Mouse (Mus musculus) urinary bladder, postnatal 10 days (tissue): Measurements from ENCODE around the gene Fam209.

Experiments
- DNase-seq: peaks from one replicate; pipeline ENCODE4 v3.0.0; 2022; ENCODE audit warnings: low spot score

The Fam209 gene

GRCm38 (mm10) chr2:172472318-172472717, at the start of gene Fam209:
Gene Fam209, plus strand, starts transcription at chr2:172472520.
- DNase-seq = no peak

DNA sequence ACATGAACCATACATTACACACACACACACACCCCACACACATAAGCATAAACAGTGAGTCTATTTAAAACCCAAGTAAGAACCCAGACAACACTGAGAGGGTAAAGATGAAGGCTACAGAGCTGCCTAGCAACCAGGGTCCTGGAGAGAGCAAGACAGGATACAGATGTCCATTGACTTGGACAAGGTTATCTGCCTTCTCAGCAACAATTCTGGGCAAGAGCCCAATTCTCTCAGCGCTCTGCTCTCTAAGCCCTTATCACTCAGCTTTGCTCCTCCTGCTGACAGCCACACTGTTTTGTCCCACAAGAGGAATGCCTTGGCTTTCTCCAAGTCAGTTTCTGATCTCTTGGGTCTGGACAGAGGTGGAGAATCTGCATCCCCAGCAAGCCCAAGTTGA, 41.7 kb upstream of the Fam209 start:
- no peak for DNase-seq

DNA sequence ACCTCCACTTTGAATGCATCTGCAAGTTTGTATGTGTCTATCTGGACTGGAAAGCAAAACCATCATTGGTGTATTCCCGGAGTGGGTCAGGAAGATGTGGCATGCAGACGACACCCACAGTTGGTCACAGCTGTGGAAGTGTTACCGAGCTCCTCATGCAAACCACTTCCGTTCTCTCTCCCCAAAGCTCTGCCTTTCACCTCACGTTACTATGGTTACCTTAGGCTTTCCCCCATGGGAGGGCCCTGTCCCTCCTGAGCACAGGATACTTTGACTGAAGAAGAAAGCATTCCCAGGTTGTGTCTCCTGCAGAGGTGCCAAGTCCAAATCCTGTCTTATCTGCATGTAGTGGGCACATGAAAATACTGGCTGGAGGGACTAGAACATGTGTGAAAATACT, 38.6 kb upstream of the Fam209 start:
- DNase-seq = no peak

DNA sequence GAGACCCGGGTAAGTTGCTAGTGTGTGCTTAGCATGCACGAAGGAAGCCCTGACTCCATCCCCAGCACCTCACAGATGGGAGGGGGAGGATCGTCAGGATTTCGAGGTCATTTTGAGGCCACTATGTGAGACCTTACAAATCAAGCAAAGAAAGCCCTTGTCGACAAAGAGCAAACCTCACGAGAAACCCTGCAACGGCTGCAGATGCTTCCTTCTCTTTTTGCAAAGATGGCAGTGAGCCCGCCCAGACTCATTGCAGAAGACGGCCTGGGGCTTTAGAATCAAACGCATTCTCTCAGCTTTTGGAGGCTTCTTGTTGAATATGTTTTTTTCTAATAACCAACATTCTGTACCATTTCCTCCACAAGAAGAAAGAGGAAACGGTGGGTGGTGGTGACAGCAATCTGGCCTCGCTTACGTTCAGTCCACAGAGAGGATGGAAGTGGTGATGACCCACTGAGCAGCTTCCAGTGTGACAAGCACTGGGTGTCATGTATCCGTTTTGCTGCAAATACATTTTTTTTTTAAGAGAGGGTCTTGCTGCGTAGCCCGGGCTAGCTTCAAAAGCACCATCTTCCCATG, 34.9 kb upstream of the Fam209 start:
- DNase-seq = no peak

- peak; percentile 97 for DNase-seq
These were observed 32.3 kb upstream of the Fam209 start, which contains the start of gene Rtf2 for GRCm38 (mm10) chr2:172439843-172440639. Gene Rtf2, plus strand, starts transcription at chr2:172440556.

GRCm38 (mm10) chr2:172440640-172441005, 31.7 kb upstream of the Fam209 start:
- DNase-seq = no peak

DNA sequence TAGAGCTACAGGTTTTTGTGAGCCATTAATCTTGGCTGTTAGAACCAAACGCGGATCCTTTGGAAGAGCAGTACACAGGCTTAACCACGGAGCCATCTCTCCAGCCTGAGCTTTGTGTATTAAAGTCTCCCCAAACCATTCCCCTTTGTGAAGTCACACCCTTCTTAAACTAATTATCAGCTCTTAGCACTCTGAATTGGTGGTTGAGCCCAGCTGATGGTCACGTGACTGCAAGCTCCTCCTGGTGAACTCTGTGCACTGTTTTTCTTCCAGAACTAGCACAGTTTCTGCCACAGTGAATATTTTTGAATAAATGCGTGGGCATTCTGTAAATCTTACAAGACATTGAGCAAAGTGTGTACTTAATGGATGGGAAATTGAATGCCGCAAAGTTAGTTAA, 31.1 kb upstream of the Fam209 start:
- no peak for DNase-seq

DNA sequence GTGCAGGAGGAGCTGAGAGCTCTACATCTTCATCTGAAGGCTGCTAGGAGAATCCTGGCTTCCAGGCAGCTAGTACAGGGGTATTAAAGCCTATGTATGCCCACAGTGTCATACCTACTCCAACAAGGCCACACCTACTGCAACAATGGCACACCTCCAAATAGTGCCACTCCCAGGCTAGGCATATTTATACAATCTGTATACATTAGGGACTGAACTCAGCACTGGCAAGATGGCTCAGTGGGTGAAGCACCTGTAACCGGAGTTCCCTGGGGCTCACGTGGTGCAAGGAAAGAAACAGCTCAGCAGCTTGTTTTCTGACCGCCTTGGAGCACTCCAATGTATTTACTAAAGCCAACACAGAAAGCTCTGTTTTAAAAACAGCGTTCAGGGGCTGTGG, 26.7 kb upstream of the Fam209 start:
- DNase-seq = no peak

GRCm38 (mm10) chr2:172447317-172447716, 25.0 kb upstream of the Fam209 start:
- no peak for DNase-seq

DNA sequence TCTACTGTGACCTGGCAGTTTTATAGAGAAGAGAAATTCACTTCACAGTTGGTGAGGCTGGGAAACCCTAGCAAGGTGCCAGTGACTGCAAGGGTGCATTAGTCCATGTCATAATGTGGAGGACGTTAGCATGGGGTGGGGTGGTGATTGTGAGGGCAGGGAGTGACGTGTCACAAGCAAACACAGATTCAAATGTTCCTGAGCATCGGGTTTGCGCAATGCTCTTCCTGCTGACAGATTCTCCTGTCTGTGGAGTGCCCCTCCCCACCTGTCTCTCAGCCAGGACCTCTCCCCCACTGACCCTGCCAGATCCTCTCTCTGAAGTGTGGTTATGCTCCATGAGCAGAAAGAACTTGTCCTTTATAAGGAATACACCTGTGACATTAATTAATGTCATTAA, 24.0 kb upstream of the Fam209 start:
- no peak for DNase-seq

DNA sequence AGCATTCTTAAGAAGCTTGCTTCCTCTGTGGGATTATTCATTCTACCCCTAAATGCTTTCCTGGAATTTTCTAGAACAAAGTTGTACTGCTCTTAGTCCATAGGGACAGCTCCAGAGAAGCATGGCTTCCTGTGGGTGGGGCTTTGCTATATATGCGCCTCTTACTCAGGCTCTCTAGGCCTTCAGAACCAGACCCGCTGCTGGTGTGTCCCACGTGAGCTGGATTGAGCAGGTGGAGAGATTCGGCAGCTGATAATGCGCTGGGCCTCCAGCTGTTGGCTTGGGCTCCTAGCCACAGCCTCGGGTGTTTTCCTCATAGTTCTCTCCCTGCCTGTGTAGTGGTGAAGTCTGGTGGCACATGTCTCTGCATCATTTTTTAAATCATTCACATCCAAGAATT, 21.7 kb upstream of the Fam209 start:
- DNase-seq = no peak

DNA sequence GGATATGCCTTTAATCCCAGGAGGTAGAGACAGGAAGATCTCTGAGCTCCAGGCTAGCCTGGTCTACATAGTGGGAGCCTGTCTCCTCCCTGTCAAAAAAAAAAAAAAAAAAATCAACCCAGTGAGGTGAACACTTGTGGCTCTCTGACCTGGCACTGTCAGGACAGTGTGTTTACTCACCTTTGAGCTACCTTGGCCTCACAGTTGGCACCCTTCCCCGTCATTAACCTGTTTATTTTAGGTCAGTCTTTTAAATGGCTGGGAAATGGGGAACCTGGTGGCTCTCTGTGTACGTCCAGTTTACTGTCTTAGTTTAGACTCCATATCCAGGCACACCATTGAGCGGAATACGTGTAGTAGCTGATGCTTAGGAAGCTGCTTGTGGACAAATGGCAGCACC, 20.3 kb upstream of the Fam209 start:
- DNase-seq = no peak

GRCm38 (mm10) chr2:172452458-172452857, 19.9 kb upstream of the Fam209 start:
- no peak for DNase-seq

- DNase-seq = no peak
These were observed 13.8 kb upstream of the Fam209 start, which contains the start of gene Gcnt7 for GRCm38 (mm10) chr2:172458496-172458895. Gene Gcnt7, minus strand, starts transcription at chr2:172458596.

- no peak for DNase-seq
These were observed 11.7 kb upstream of the Fam209 start for GRCm38 (mm10) chr2:172460647-172461046.

- no peak for DNase-seq
These were observed 9.5 kb upstream of the Fam209 start for GRCm38 (mm10) chr2:172462813-172463212.

DNA sequence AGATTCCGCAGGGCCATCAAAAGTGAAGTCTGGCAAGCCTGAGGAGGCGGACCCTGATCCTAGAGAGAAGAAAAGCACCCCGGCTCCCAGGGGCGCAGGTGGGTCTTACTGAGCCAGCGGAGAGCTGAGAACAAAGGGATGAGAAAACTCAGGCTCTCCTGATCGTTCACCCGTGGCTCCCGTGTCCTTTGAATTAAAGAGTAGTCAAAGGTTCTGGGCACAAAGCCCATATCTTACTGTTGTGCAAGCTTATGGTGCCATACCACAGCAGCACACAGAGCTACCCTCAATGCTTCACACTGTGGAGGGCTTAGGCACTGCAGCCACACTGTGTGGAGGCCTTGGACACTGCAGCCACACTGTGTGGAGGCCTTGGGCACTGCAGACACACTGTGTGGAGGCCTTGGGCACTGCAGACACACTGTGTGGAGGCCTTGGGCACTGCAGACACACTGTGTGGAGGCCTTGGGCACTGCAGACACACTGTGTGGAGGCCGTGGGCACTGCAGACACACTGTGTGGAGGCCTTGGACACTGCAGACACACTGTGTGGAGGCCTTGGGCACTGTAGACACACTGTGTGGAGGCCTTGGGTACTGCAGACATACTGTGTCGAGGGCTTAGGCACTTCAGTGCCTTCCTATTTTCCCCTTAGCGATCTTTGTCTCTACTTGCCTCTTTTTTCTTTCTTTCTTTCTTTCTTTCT, 5.7 kb upstream of the Fam209 start:
- DNase-seq = no peak

DNA sequence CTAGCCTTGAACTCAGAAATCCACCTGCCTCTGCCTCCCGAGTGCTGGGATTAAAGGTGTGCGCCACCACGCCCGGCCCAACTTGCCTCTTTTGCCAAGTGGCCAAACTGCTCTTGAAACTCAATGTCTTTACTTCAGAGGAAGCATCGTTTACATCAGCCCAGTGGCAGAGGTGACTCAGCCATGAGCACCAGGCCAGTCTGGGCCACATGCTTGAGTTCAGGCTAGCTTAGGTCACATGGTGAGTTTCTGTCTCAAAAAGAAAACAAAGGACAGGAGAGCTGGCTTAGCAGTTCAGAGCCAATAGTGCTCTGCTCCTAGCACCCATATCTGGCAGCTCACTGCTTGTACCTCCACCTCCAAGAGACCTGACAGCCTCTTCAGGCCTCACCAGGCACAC, 5.1 kb upstream of the Fam209 start:
- no peak for DNase-seq

DNA sequence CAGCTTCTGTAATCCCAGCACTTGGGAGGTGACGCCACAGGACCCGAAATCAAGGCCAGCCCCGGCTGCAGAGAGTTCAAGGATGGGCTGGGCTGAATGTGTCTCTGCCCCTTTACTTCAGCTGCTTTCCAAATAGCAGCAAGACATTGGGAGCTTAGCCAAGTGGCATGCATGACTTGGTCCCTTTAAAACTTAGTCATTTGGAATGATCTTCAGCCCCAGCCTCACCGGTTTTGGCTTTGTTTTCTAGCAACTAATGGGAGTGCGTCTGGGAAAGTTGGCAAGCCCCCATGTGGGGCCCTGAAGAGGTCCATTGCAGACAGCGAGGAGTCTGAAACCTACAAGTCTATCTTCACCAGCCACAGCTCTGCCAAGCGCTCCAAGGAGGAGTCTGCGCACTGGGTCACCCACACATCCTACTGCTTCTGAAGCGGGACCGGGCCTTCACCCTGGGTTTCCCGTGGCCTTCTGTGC, 3.9 kb upstream of the Fam209 start:
- no peak for DNase-seq

GRCm38 (mm10) chr2:172473591-172473990, 1.3 kb downstream of the Fam209 start:
- DNase-seq = no peak

DNA sequence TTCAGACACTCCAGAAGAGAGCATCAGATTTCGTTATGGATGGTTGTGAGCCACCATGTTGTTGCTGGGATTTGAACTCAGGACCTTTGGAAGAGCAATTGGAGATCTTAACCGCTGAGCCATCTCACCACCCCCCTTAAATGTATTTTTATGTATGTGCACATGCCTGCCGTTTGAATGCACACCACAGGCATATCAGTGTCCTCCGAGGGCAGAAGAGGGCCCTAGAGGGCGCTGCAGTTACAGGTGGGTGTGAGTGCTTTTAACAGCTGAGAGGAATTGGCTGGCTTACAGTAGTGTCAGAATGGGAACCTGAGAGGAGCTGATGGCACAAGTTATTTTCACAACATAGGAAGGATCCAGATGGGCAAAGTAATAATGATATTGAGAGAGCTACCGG, 2.6 kb downstream of the Fam209 start:
- DNase-seq = no peak

GRCm38 (mm10) chr2:172476707-172477260, 4.5 kb downstream of the Fam209 start:
- DNase-seq = no peak

GRCm38 (mm10) chr2:172477350-172477749, 5.0 kb downstream of the Fam209 start:
- DNase-seq = no peak
